Mouse (Mus musculus): ENCODE data around the gene Xrra1. TPM values are rescaled to one million over a fixed set of nuclear protein-coding genes. Genes with fewer than 3 reads are reported as not detected.

The Xrra1 gene
- polyA plus RNA-seq, 2 experiments, result 0.20 to 0.25 TPM

GRCm38 (mm10) chr7:99945939-99946338 is 87.0 kb downstream of the Xrra1 start:
- H3K27ac ChIP-seq (replicated peaks; ENCODE audit: low read depth, low read length), result no peak overlapping the region
- DNase-seq (ENCODE audit: low spot score) (no peak), ATAC-seq (ENCODE audit: low FRiP score, low read depth) (no peak)
- no peaks in the 10 kb centered on the region for H3K9me3 ChIP-seq (ENCODE audit: control insufficient read depth, low read length)
- no peaks in the 10 kb centered on the region for H3K27me3 ChIP-seq (ENCODE audit: control insufficient read depth, insufficient read depth, low read length)
- H3K4me1 ChIP-seq (ENCODE audit: control insufficient read depth, insufficient read depth, low read length), result no peaks in the 10 kb centered on the region
- no peak for TF ChIP-seq POLR2A (IDR thresholded peaks at IDR 0.05; ENCODE audit: borderline replicate concordance, extremely low read depth, insufficient read depth, insufficient read length)
- 97% methylated on average over 3 of the region's 3 CpGs for WGBS
- no peak overlapping the region for H3K9ac ChIP-seq (ENCODE audit: low read depth, low read length, severe bottlenecking)
- peaks cover 56% of the 10 kb centered on the region for H3K36me3 ChIP-seq (ENCODE audit: control insufficient read depth, insufficient read depth, low read length)
- no peak overlapping the region for H3K4me2 ChIP-seq (replicated peaks; ENCODE audit: low read depth, low read length, severe bottlenecking)
- no peak overlapping the region for H3K4me3 ChIP-seq (replicated peaks; ENCODE audit: low read length)

GRCm38 (mm10) chr7:99946356-99946755 is 87.4 kb downstream of the Xrra1 start:
- WGBS, result 87% methylated on average over 4 of the region's 4 CpGs
- Histone ChIP-seq H3K27ac (replicated peaks; ENCODE audit: low read depth, low read length) (no peak overlapping the region), H3K4me2 (replicated peaks; ENCODE audit: low read depth, low read length, severe bottlenecking) (no peak overlapping the region), H3K4me3 (replicated peaks; ENCODE audit: low read length) (no peak overlapping the region), H3K27me3 (ENCODE audit: control insufficient read depth, insufficient read depth, low read length) (no peaks in the 10 kb centered on the region), H3K36me3 (ENCODE audit: control insufficient read depth, insufficient read depth, low read length) (peaks cover 54% of the 10 kb centered on the region), H3K9ac (ENCODE audit: low read depth, low read length, severe bottlenecking) (no peak overlapping the region), H3K4me1 (ENCODE audit: control insufficient read depth, insufficient read depth, low read length) (no peaks in the 10 kb centered on the region), H3K9me3 (ENCODE audit: control insufficient read depth, low read length) (no peaks in the 10 kb centered on the region)
- TF ChIP-seq POLR2A (IDR thresholded peaks at IDR 0.05; ENCODE audit: borderline replicate concordance, extremely low read depth, insufficient read depth, insufficient read length), result no peak
- no peak for DNase-seq (ENCODE audit: low spot score)
- ATAC-seq (ENCODE audit: low FRiP score, low read depth), result no peak

- Histone ChIP-seq H3K4me1 (ENCODE audit: control insufficient read depth, insufficient read depth, low read length) (no peaks in the 10 kb centered on the region), H3K27me3 (ENCODE audit: control insufficient read depth, insufficient read depth, low read length) (no peaks in the 10 kb centered on the region), H3K9me3 (ENCODE audit: control insufficient read depth, low read length) (no peaks in the 10 kb centered on the region), H3K4me3 (replicated peaks; ENCODE audit: low read length) (no peak overlapping the region), H3K9ac (ENCODE audit: low read depth, low read length, severe bottlenecking) (no peak overlapping the region), H3K27ac (replicated peaks; ENCODE audit: low read depth, low read length) (no peak overlapping the region), H3K4me2 (replicated peaks; ENCODE audit: low read depth, low read length, severe bottlenecking) (no peak overlapping the region), H3K36me3 (ENCODE audit: control insufficient read depth, insufficient read depth, low read length) (peaks cover 53% of the 10 kb centered on the region)
- ATAC-seq (ENCODE audit: low FRiP score, low read depth), result no peak
- no peak for DNase-seq (ENCODE audit: low spot score)
- 80% methylated on average over 9 of the region's 9 CpGs for WGBS
- no peak for TF ChIP-seq POLR2A (IDR thresholded peaks at IDR 0.05; ENCODE audit: borderline replicate concordance, extremely low read depth, insufficient read depth, insufficient read length)
Observed at GRCm38 (mm10) chr7:99947329-99947728, 88.4 kb downstream of the Xrra1 start.

- Histone ChIP-seq H3K4me2 (replicated peaks; ENCODE audit: low read depth, low read length, severe bottlenecking) (no peak overlapping the region), H3K27ac (replicated peaks; ENCODE audit: low read depth, low read length) (0 out of 2 replicates have a peak overlapping the region, but pooled peaks have one; percentile 3), H3K27me3 (ENCODE audit: control insufficient read depth, insufficient read depth, low read length) (no peaks in the 10 kb centered on the region), H3K9ac (ENCODE audit: low read depth, low read length, severe bottlenecking) (no peak overlapping the region), H3K9me3 (ENCODE audit: control insufficient read depth, low read length) (no peaks in the 10 kb centered on the region), H3K36me3 (ENCODE audit: control insufficient read depth, insufficient read depth, low read length) (peaks cover 17% of the 10 kb centered on the region), H3K4me3 (replicated peaks; ENCODE audit: low read length) (no peak overlapping the region), H3K4me1 (ENCODE audit: control insufficient read depth, insufficient read depth, low read length) (peaks cover 8% of the 10 kb centered on the region; the same call in 1 of the 2 replicates)
- 67% methylated on average over 6 of the region's 6 CpGs for WGBS
- DNase-seq (ENCODE audit: low spot score), result no peak
- ATAC-seq (ENCODE audit: low FRiP score, low read depth), result no peak
- no peak for TF ChIP-seq POLR2A (IDR thresholded peaks at IDR 0.05; ENCODE audit: borderline replicate concordance, extremely low read depth, insufficient read depth, insufficient read length)
Observed at GRCm38 (mm10) chr7:99953442-99954098, 94.7 kb downstream of the Xrra1 start.

GRCm38 (mm10) chr7:99954212-99954611 is 95.3 kb downstream of the Xrra1 start:
- ATAC-seq (ENCODE audit: low FRiP score, low read depth) (0 out of 2 replicates have a peak, but pooled peaks have one; percentile 23), DNase-seq (ENCODE audit: low spot score) (no peak)
- WGBS, result 76% methylated on average over 8 of the region's 8 CpGs
- Histone ChIP-seq H3K27ac (replicated peaks; ENCODE audit: low read depth, low read length) (no peak overlapping the region), H3K27me3 (ENCODE audit: control insufficient read depth, insufficient read depth, low read length) (no peaks in the 10 kb centered on the region), H3K9ac (ENCODE audit: low read depth, low read length, severe bottlenecking) (no peak overlapping the region), H3K4me2 (replicated peaks; ENCODE audit: low read depth, low read length, severe bottlenecking) (no peak overlapping the region), H3K4me1 (ENCODE audit: control insufficient read depth, insufficient read depth, low read length) (peaks cover 8% of the 10 kb centered on the region; the same call in 1 of the 2 replicates), H3K36me3 (ENCODE audit: control insufficient read depth, insufficient read depth, low read length) (peaks cover 16% of the 10 kb centered on the region), H3K4me3 (replicated peaks; ENCODE audit: low read length) (no peak overlapping the region), H3K9me3 (ENCODE audit: control insufficient read depth, low read length) (no peaks in the 10 kb centered on the region)
- no peak for TF ChIP-seq POLR2A (IDR thresholded peaks at IDR 0.05; ENCODE audit: borderline replicate concordance, extremely low read depth, insufficient read depth, insufficient read length)
